Mouse (Mus musculus) lung, postnatal 25 days (tissue): ENCODE results near the gene Aspg.
A peak's percentile ranks its signal among the peaks of the same experiment; 100 is the strongest.

Experiments used
- DNase-seq: peaks from one replicate; pipeline ENCODE4 v3.0.0; 2022; ENCODE audit warnings: low spot score

Gene Aspg

DNA sequence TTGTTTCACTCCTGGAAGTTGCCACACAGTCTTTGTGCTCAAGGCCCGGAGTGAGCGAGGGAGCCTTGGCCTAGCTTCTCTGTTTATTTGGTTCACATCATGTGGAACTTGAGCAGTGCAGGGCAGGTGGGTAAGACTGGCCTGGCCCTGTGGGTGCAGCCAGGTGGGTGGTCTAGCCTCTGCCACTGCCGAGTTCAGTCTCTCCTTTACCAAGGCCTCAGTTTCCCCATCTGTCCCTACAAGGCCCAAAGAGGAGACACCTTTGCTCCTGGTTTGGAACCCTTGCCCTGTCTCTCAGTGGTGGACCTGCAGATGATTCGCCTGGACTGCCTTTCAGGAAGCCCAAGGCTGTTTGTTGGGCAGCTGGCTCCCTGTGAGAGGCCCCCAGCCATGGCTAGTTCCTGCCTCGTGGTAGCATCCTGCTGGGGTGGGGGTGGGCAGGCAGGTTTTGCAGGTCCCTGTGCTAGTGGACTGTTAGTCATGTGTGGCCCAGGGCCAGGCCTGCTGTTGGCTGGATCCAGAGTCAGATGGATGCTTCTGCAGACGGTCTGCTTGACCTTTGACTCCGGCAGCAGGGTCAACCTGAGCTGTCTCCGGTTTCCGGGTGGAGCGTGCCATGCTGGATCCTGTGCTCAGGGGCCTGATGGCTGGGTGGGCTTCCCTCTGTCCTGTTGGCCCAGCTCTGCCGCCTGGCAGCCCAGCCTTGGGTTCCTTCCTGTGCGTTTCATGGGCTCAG lies 44.9 kb downstream of the Aspg start:
- peak; percentile 24 for DNase-seq

DNA sequence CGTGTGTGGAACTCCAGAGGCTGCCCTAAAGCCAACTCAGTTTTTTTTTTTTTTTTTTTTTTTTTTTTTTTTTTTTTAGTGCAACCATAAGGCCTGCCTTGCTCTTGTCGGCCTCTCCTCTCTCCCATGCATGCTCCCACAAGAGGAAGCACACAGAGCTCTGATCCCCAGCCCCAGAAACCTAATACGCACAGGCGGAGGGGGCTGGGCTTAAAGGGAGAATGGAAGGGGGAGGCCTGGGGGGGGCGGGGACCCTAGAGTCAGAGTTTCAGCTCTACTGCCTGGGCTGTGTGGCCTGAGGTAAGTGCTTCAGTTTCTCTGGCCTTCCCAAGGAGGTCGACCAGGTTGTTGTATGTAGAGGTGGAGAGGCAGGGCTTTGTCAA lies 45.5 kb downstream of the Aspg start:
- no peak for DNase-seq

GRCm38 (mm10) chr12:112153597-112153996 lies 47.1 kb downstream of the Aspg start:
- DNase-seq, result peak; percentile 41

DNA sequence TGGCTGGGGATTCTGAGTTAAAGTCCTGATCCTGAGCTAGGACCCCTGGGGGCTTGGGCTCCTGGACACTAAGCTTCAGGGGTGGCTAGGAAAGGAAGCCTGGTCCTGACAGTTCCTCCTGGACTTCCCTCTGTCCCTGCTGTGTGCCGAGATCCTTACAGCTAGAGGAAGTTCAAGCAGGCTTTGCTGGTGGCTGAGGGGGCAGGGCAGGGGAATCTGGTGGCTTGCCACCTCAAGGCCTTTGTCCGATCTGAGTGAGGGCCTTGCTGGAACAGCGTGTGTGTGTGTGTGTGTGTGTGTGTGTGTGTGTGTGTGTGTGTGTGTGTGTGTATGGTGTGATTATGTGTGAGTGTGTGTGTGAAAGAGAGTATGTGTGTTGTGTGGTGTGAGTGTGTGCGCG lies 48.0 kb downstream of the Aspg start:
- no peak for DNase-seq

GRCm38 (mm10) chr12:112155218-112156051 lies 49.0 kb downstream of the Aspg start:
- peak; percentile 53 for DNase-seq

DNA sequence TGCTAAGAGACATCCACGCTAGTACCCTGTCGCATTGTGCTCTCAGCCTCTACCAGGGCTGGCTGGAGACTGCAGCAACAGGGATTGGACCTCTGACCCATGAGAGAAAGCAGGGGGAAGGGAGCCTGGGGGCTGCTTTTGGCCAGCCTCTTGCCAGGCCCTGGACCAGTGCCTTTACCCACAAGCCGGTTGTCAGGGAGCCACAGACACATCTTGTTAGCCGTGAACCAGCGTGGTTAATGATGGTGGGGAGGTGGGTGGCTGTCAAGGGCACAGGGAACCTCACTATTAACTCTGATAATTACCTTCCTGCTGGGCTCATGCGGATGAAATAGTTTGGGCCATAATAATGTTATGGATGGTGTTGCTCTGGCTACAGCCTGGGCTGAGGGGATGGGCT lies 50.3 kb downstream of the Aspg start:
- DNase-seq, result no peak

- DNase-seq, result no peak
Measured at GRCm38 (mm10) chr12:112158246-112158645, 51.8 kb downstream of the Aspg start.

DNA sequence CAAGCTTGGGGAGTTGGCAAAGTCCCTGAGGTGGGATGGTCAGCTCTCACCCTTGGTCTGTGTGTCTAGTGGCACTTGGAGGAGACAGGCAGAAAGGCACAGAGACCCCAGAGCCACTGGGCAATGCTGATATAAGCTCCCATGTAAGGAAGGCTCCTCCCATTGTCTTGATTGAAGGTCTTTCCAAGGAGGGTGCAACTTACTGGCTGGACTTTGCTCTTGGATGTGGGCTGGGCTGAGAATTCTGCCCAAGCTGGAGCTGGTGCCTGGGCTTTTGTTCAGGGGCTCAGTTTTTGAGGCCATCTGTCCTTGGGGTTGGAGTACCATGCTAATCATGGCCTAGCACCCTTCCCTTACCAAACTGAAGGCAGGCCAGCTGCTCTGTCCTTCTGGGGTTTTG lies 52.3 kb downstream of the Aspg start:
- no peak for DNase-seq

DNA sequence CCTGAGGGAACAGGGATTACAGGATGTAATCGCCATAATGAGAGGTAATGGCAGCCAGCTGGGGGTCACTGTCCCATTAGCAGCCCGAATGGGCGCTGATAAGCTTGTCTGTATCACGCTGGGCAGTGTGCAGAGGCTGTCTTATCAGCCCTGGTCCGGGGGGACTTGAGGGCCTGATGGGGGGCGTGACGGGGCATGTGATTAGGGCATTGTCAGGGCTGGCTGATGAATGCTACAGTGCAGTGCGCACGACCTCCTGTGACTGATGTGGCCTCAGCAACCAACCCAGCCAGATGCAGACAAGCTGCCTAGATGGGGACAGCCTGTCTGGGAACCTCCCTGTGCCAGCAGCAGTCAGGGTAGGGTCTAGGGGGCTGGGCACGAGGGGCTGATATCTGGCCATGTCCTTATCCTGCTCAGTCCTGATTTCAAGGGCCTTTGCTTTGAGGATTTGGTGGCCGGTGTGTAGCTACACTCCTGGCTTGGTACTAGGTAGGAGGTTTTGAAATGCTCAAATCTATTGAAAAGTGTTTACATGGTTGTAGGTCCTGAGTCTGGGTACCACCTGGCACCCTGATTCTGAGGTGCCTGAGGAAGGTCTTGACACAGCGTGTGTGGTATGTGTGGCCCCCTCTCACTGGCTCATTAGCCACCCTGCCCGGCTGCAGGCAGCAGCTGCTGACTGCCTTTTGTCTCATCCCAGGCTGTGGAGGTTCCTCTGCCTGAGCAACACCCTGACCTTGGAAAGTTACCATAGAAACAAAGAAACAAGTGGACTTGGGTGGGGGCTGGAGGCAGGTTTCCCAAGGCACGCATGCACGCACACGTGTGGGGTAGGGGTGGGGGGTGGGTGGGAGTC lies 57.7 kb downstream of the Aspg start:
- no peak for DNase-seq

DNA sequence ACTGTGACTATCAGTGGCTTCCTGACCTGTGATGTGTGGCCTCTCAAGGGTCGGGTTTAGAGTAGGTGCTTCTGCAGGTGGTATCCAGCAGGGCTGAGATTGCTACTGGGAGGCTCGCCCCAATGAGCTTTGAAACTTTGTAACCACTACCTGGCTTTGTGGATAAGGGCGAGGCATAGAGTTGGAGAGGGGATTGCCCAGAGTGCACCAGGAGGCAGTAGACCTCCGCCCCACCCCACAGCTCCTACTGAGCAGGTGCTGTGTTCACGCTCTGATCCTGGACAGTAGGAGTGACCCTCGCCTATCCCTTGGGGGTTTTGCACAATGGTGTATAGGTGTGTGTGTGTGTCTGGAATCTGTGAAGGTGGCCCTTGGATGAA lies 58.4 kb downstream of the Aspg start:
- no peak for DNase-seq

- DNase-seq, result peak; percentile 70
Measured at GRCm38 (mm10) chr12:112169240-112169639, 62.8 kb downstream of the Aspg start.

- DNase-seq, result no peak
Measured at GRCm38 (mm10) chr12:112170671-112171574, 64.4 kb downstream of the Aspg start.

- DNase-seq, result no peak
Measured at GRCm38 (mm10) chr12:112171657-112172056, 65.2 kb downstream of the Aspg start.

DNA sequence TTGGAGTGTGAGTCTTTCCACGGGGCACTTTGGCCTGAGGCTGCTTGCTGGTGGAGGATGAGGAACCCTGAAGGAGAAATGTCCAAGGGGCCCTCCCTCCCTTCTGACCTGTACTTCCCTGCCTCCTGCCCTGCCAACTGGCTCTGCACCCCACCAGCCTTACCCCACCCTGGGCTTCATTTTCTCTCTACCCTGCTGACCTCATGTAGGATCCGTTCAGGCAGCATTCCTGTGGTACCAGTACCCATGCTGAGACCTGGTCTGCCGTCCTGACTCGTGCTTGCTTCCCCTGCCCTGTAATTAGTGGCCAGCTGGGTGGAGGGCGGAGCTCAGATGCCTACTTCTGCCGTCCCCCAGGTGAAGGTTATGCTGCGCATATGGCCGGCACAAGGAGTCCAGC lies 65.7 kb downstream of the Aspg start:
- no peak for DNase-seq
